ENCODE assay signal across 8 mouse cellular contexts in genomic region chr19:6376255-6376564, GRCm38 (mm10). TPM values are rescaled to one million over a fixed set of nuclear protein-coding genes. Genes with fewer than 3 reads are reported as not detected.
DNase-seq lines count a peak whose midpoint lies in the region; ATAC-seq lines count a peak whose summit lies in the region.

No protein-coding gene starts in this region.

- peaks cover 98% of the 10 kb centered on the region for H3K36me3 ChIP-seq in midbrain, embryonic 10.5 days
- peaks cover 57% of the 10 kb centered on the region for H3K36me3 ChIP-seq in midbrain, embryonic 15.5 days (replicated peaks)

- no peak overlapping the region for H3K9ac ChIP-seq in midbrain, embryonic 15.5 days

- WGBS in midbrain, embryonic 10.5 days, result 76% methylated on average over 14 of the region's 14 CpGs
- WGBS in midbrain, embryonic 15.5 days, result 73% methylated on average over 14 of the region's 14 CpGs

- DNase-seq in gastrocnemius, adult 8-10 months (ENCODE audit: low spot score in 2 of 2), result peak; percentile 67 to 70
- DNase-seq in gastrocnemius, postnatal 25 days, result no peak
- peak; percentile 54 for DNase-seq in midbrain, embryonic 10.5 days (ENCODE audit: low spot score)
- DNase-seq in R1 (ENCODE audit: low read depth, low spot score), result peak; percentile 69
- peak; percentile 62 for DNase-seq in embryo, embryonic 10.5 days (ENCODE audit: low spot score)
- DNase-seq in lung, postnatal 10 days, result peak; percentile 82
- no peak for DNase-seq in Muller cell, postnatal 12 days (ENCODE audit: inconsistent ontology term)

- no peak overlapping the region for H3K27ac ChIP-seq in midbrain, embryonic 10.5 days (replicated peaks)
- no peak overlapping the region for H3K27ac ChIP-seq in midbrain, embryonic 15.5 days

- no peaks in the 10 kb centered on the region for H3K27me3 ChIP-seq in midbrain, embryonic 10.5 days (ENCODE audit: low read depth, poor library complexity, severe bottlenecking)
- no peaks in the 10 kb centered on the region for H3K27me3 ChIP-seq in midbrain, embryonic 15.5 days (replicated peaks)

- ATAC-seq in midbrain, embryonic 15.5 days (replicated peaks), result no peak

- H3K4me2 ChIP-seq in midbrain, embryonic 15.5 days, result no peak overlapping the region

- H3K4me1 ChIP-seq in midbrain, embryonic 10.5 days, result peaks cover 31% of the 10 kb centered on the region
- no peaks in the 10 kb centered on the region for H3K4me1 ChIP-seq in midbrain, embryonic 15.5 days

- H3K4me3 ChIP-seq in midbrain, embryonic 10.5 days, result no peak overlapping the region
- no peak overlapping the region for H3K4me3 ChIP-seq in midbrain, embryonic 15.5 days

- no peaks in the 10 kb centered on the region for H3K9me3 ChIP-seq in midbrain, embryonic 10.5 days (replicated peaks)
- no peaks in the 10 kb centered on the region for H3K9me3 ChIP-seq in midbrain, embryonic 15.5 days

RNA-seq across cellular contexts. Expression of gene Pygm, which starts 8.0 kb away (rescaled TPM):
- total RNA-seq in gastrocnemius, adult 8-10 months (2022), result 1,000 to 10,000 TPM; 8,302 to 9,332 (median 8,668) TPM
- total RNA-seq in gastrocnemius, postnatal 25 days (2021), result 1,000 to 10,000 TPM; 5,552 to 6,904 TPM
- polyA plus RNA-seq in midbrain, embryonic 10.5 days (2016; fragmentation: Nextera tagmentation; extraction: Ambion mirVana), result 2.1 and 2.7 TPM in 2 replicates
- 5.9 and 9.5 TPM in 2 replicates for polyA plus RNA-seq in midbrain, embryonic 15.5 days (2015; fragmentation: Nextera tagmentation; extraction: Ambion mirVana)

RNA-seq across cellular contexts. Expression of gene Sf1, which starts 12.7 kb away (rescaled TPM):
- 10 to 100 TPM; 69.0 to 88.0 (median 73.8) TPM for total RNA-seq in gastrocnemius, adult 8-10 months (2022)
- 10 to 100 TPM; 65.5 to 75.2 TPM for total RNA-seq in gastrocnemius, postnatal 25 days (2021)
- polyA plus RNA-seq in midbrain, embryonic 10.5 days (2016; fragmentation: Nextera tagmentation; extraction: Ambion mirVana), result 189 and 194 TPM in 2 replicates
- 112 and 119 TPM in 2 replicates for polyA plus RNA-seq in midbrain, embryonic 15.5 days (2015; fragmentation: Nextera tagmentation; extraction: Ambion mirVana)

RNA-seq across cellular contexts. Expression of gene Rasgrp2, which starts 22.9 kb away (rescaled TPM):
- 10 to 100 TPM in 2 of 4 experiments, 1 to 10 TPM in 2; 7.4 to 19.6 (median 11.1) TPM for total RNA-seq in gastrocnemius, adult 8-10 months (2022)
- total RNA-seq in gastrocnemius, postnatal 25 days (2021), result 10 to 100 TPM; 16.2 to 16.4 TPM
- 13.5 and 16.3 TPM in 2 replicates for polyA plus RNA-seq in midbrain, embryonic 10.5 days (2016; fragmentation: Nextera tagmentation; extraction: Ambion mirVana)
- polyA plus RNA-seq in midbrain, embryonic 15.5 days (2015; fragmentation: Nextera tagmentation; extraction: Ambion mirVana), result 73.1 and 93.6 TPM in 2 replicates

RNA-seq across cellular contexts. Expression of gene Map4k2, which starts 35.3 kb away (rescaled TPM):
- total RNA-seq in gastrocnemius, adult 8-10 months (2022), result 10 to 100 TPM in 1 of 4 experiments, 1 to 10 TPM in 3; 6.9 to 10.7 (median 8.0) TPM
- 10 to 100 TPM in 1 of 2 experiments, 1 to 10 TPM in 1; 9.2 to 14.6 TPM for total RNA-seq in gastrocnemius, postnatal 25 days (2021)
- polyA plus RNA-seq in midbrain, embryonic 10.5 days (2016; fragmentation: Nextera tagmentation; extraction: Ambion mirVana), result 11.3 and 13.8 TPM in 2 replicates
- 20.0 and 21.7 TPM in 2 replicates for polyA plus RNA-seq in midbrain, embryonic 15.5 days (2015; fragmentation: Nextera tagmentation; extraction: Ambion mirVana)

RNA-seq across cellular contexts. Expression of gene Men1, which starts 41.4 kb away (rescaled TPM):
- total RNA-seq in gastrocnemius, adult 8-10 months (2022), result 1 to 10 TPM; 5.3 to 7.9 (median 6.3) TPM
- total RNA-seq in gastrocnemius, postnatal 25 days (2021), result 1 to 10 TPM; 5.0 to 7.0 TPM
- polyA plus RNA-seq in midbrain, embryonic 10.5 days (2016; fragmentation: Nextera tagmentation; extraction: Ambion mirVana), result 124 and 128 TPM in 2 replicates
- 79.8 and 85.6 TPM in 2 replicates for polyA plus RNA-seq in midbrain, embryonic 15.5 days (2015; fragmentation: Nextera tagmentation; extraction: Ambion mirVana)

Comparison
In these comparisons a context has a peak if more than half of its experiments do, and no peak if none do; other contexts are left out.
1. DNase-seq: peak in gastrocnemius, adult 8-10 months (2 of 2), midbrain, embryonic 10.5 days (single experiment), R1 (single experiment), embryo, embryonic 10.5 days (single experiment) and lung, postnatal 10 days (single experiment); none in gastrocnemius, postnatal 25 days (single experiment) and Muller cell, postnatal 12 days (single experiment).